Mouse (Mus musculus) liver, postnatal 0 days (tissue): Measurements from ENCODE around the gene Dpf3. TPM values are rescaled to one million over a fixed set of nuclear protein-coding genes. Genes with fewer than 3 reads are reported as not detected.

ENCODE experiments used
- ATAC-seq: fragments of 200-750 bp; cut with Nextera tagmentation; 2 replicates; pipeline ENCODE4 v1.8.0; 2017; ENCODE audit warnings: mild to moderate bottlenecking, moderate library complexity
- DNase-seq: peaks from one replicate; pipeline ENCODE4 v3.0.0-alpha.2; 2016
- H3K27ac ChIP-seq: fragments of 300-500 bp; sonication (generic); 2 replicates; pipeline ENCODE4 v1.5.1; 2014; ENCODE audit warnings: antibody characterized with exemption, moderate library complexity, mild to moderate bottlenecking, low read depth
- H3K27me3 ChIP-seq: fragments of 300-500 bp; sonication (generic); 2 replicates; pipeline ENCODE4 v1.6.1; 2014; ENCODE audit warnings: low read length, control low read depth, mixed read lengths; ENCODE audit not compliant: insufficient read depth
- H3K36me3 ChIP-seq: fragments of 300-500 bp; sonication (generic); replicated peaks from 2 replicates; pipeline ENCODE4 v1.6.1; 2014; ENCODE audit warnings: mild to moderate bottlenecking, control low read depth, low read length, moderate library complexity, mixed read lengths; ENCODE audit not compliant: insufficient read depth
- H3K4me1 ChIP-seq: fragments of 300-500 bp; sonication (generic); 2 replicates; pipeline ENCODE4 v1.6.1; 2014; ENCODE audit warnings: antibody characterized with exemption, mild to moderate bottlenecking, control low read depth; ENCODE audit not compliant: insufficient read depth
- H3K4me2 ChIP-seq: fragments of 300-500 bp; sonication (generic); 2 replicates; pipeline ENCODE4 v1.6.1; 2014; ENCODE audit warnings: low read depth, mild to moderate bottlenecking, low read length, moderate library complexity, mixed read lengths
- H3K4me3 ChIP-seq: fragments of 300-500 bp; sonication (generic); 2 replicates; pipeline ENCODE4 v1.5.1; 2014; ENCODE audit warnings: low read depth, low read length
- H3K9ac ChIP-seq: fragments of 300-500 bp; sonication (generic); replicated peaks from 2 replicates; pipeline ENCODE4 v1.6.1; 2014; ENCODE audit warnings: mild to moderate bottlenecking, moderate library complexity
- H3K9me3 ChIP-seq: fragments of 300-500 bp; sonication (generic); 2 replicates; pipeline ENCODE4 v1.6.1; 2016; ENCODE audit warnings: mild to moderate bottlenecking, control low read depth, low read length, mixed read lengths
- CTCF ChIP-seq: sonication (generic); IDR thresholded peaks from 2 replicates; pipeline ENCODE4 v1.5.1; 2016; ENCODE audit warnings: antibody characterized with exemption, low read depth
- EP300 ChIP-seq: IDR thresholded peaks from 2 replicates; pipeline ENCODE4 v1.6.1; 2016; ENCODE audit warnings: antibody characterized with exemption, low read depth, mild to moderate bottlenecking
- WGBS: fragments of 180-500 bp; shearing (Covaris S2); extraction: QIAGEN DNeasy Blood & Tissue Kit; methylation state at CpG from one replicate; pipeline ENCODE4 v1.1.7; 2014; ENCODE audit not compliant: insufficient replicate concordance; 5-methylcytosine and 5-hydroxymethylcytosine counted together
- polyA plus RNA-seq: library from polyadenylated mRNA; unstranded; fragments of >200 nt; fragmentation: Nextera tagmentation; extraction: Ambion mirVana; gene quantifications from 2 replicates; pipeline ENCODE4 v1.2.1, GENCODE M21; 2015

Gene Dpf3
- polyA plus RNA-seq, 1 experiment from 2014 or later = 7.5 TPM

DNA sequence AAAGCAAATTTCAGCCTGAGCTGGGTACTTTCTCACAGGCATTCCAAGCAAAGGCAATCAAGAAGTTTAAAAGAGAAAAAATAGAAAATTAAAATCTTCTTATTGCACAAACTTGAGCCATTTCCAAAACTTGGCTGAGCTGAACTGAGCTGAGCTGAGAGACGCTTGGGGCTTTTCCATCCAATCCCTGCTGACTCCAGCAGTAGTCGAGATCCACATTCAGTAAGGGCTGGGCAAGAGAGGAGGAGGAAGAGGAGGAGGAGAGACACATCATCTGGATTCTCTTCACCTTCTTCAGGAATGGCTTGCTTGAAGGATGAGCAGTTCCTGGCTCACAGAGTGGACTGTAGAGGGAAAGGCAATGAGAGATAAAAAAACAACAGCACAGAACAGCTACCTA is 227.0 kb downstream of the Dpf3 start:
- Histone ChIP-seq H3K9me3 (no peaks in the 10 kb centered on the region), H3K9ac (no peak overlapping the region), H3K4me2 (no peak overlapping the region), H3K27ac (no peak overlapping the region), H3K4me1 (no peaks in the 10 kb centered on the region), H3K36me3 (no peaks in the 10 kb centered on the region; the same call in 1 of the 2 replicates), H3K27me3 (no peaks in the 10 kb centered on the region), H3K4me3 (no peak overlapping the region)
- no peak for TF ChIP-seq EP300
- TF ChIP-seq CTCF = no peak
- WGBS = 83% methylated on average over 2 of the region's 2 CpGs
- ATAC-seq = no peak
- no peak for DNase-seq

DNA sequence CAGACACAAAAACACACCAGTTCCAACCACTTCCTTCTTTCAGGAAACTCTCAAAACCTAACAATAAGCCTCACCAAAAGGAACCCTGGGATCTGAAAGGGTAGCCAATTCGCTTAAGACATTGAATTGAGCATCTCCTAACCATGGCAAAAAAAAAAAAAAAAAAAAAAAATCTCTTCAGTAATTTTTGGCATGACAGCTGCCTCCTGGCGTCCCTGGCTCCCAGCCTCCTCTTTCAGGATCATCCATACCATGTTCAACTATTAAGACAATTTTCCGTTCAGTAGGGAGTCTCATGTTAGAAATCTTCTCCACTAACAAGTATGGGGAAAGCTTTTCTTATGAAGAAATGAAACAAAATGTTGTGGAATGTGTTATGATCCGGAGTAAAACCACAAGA is 233.1 kb downstream of the Dpf3 start:
- no peaks in the 10 kb centered on the region for H3K36me3 ChIP-seq
- no peaks in the 10 kb centered on the region for H3K27me3 ChIP-seq
- WGBS = 78% methylated on average over 4 of the region's 4 CpGs
- no peaks in the 10 kb centered on the region for H3K9me3 ChIP-seq
- H3K4me3 ChIP-seq = no peak overlapping the region
- no peak overlapping the region for H3K4me2 ChIP-seq
- DNase-seq = no peak
- no peak overlapping the region for H3K27ac ChIP-seq
- no peak for ATAC-seq
- H3K9ac ChIP-seq = no peak overlapping the region
- H3K4me1 ChIP-seq = no peaks in the 10 kb centered on the region
- TF ChIP-seq EP300 = no peak
- no peak for TF ChIP-seq CTCF

DNA sequence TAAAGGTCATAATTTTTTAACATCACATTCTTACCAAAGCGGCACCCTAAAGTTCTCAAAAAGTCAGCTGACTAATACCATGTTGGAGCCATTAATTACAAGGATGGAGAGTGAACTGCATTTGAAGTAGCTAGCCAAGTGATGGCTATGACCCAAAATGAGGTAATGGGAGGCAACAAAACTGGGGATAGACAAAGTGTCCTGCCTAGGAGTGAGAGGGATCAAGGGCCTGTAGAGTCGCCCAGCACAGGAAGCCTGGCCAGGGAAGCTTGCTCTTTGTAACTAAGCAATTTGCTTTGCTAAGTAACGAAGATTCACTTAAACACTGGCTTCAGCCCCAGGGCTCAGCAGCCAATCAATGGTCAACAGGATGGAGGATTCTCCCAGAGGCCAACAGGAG is 238.4 kb downstream of the Dpf3 start:
- Histone ChIP-seq H3K4me1 (peaks cover 4% of the 10 kb centered on the region; the same call in 1 of the 2 replicates), H3K36me3 (no peaks in the 10 kb centered on the region), H3K4me3 (no peak overlapping the region), H3K27me3 (no peaks in the 10 kb centered on the region), H3K27ac (no peak overlapping the region), H3K4me2 (no peak overlapping the region), H3K9me3 (no peaks in the 10 kb centered on the region), H3K9ac (no peak overlapping the region)
- 79% methylated on average over 3 of the region's 3 CpGs for WGBS
- TF ChIP-seq CTCF = no peak
- no peak for TF ChIP-seq EP300
- DNase-seq = no peak
- ATAC-seq = no peak

DNA sequence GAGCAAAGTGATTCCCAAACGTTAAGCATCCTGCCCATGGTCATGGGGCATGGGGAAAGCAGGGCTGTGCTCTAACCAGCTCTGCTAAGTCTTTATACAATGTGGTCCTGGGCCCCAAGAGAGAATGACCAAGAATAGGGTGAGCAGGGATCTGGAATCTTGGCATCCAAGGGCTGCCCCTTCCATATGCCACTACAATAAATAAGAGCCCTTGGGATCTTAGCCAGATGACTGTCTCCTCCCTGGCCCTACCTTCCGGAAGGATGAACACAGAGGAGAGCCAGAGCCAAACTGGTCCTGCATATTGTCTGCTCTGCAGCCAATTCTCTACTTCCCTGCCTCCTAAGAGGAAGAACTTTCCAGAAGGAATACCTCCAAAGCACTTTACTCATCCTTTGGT is 238.9 kb downstream of the Dpf3 start:
- H3K27me3 ChIP-seq = no peaks in the 10 kb centered on the region
- no peak for DNase-seq
- no peak for ATAC-seq
- no peak overlapping the region for H3K4me3 ChIP-seq
- H3K4me1 ChIP-seq = peaks cover 4% of the 10 kb centered on the region; the same call in 1 of the 2 replicates
- H3K4me2 ChIP-seq = no peak overlapping the region
- H3K9me3 ChIP-seq = no peaks in the 10 kb centered on the region
- H3K27ac ChIP-seq = no peak overlapping the region
- H3K36me3 ChIP-seq = no peaks in the 10 kb centered on the region
- no peak for TF ChIP-seq EP300
- no peak for TF ChIP-seq CTCF
- 63% methylated on average over 2 of the region's 2 CpGs for WGBS
- no peak overlapping the region for H3K9ac ChIP-seq

DNA sequence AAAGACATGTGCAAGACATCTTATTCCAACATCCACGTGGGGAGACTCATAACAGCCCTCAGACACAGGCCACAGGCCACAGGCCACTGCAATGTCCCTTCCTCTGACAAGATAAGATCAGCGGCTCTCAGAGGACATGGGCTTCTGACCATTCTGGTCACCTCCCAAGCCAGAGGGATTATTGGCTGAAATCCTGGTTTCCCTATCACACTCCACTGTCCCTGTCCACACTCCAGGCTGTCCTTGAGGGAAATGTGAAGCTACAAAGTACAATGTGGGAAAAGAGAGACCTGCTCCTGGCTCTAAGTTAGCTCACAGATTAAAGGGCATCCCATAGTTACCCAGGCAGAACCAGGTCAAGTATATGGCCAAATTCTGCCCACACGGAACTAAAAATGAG is 239.8 kb downstream of the Dpf3 start:
- no peak overlapping the region for H3K4me2 ChIP-seq
- no peak overlapping the region for H3K9ac ChIP-seq
- no peak overlapping the region for H3K27ac ChIP-seq
- H3K4me1 ChIP-seq = peaks cover 4% of the 10 kb centered on the region; the same call in 1 of the 2 replicates
- ATAC-seq (no peak), DNase-seq (no peak)
- TF ChIP-seq CTCF (no peak), EP300 (no peak)
- no peaks in the 10 kb centered on the region for H3K36me3 ChIP-seq
- no peaks in the 10 kb centered on the region for H3K27me3 ChIP-seq
- H3K9me3 ChIP-seq = no peaks in the 10 kb centered on the region
- WGBS = 58% methylated on average over 3 of the region's 3 CpGs
- no peak overlapping the region for H3K4me3 ChIP-seq

DNA sequence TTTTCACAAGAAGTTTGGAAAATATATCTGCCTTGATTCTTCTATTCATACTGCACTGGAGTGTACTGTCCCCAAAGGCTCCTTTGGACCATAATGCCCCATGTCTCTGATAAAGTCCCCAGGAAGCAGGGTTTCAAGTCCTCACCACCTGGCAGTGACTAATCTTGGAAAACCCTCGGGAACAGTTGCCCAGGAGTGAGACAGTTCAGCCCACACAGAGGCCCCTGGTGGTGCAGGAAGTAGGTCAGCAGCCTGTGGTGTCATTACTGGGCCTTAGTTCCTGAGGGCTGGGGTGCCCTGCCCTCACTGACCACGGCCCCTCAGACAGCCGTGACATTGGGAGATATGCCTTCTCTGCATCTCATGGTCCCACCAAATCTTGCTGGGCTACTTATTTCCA is 246.5 kb downstream of the Dpf3 start:
- no peak overlapping the region for H3K4me2 ChIP-seq
- ATAC-seq (no peak), DNase-seq (no peak)
- H3K27me3 ChIP-seq = no peaks in the 10 kb centered on the region
- no peaks in the 10 kb centered on the region for H3K4me1 ChIP-seq
- 30% methylated on average over 3 of the region's 3 CpGs for WGBS
- no peak overlapping the region for H3K27ac ChIP-seq
- no peaks in the 10 kb centered on the region for H3K9me3 ChIP-seq
- no peak overlapping the region for H3K4me3 ChIP-seq
- no peaks in the 10 kb centered on the region for H3K36me3 ChIP-seq
- H3K9ac ChIP-seq = no peak overlapping the region
- TF ChIP-seq EP300 (no peak), CTCF (no peak)

DNA sequence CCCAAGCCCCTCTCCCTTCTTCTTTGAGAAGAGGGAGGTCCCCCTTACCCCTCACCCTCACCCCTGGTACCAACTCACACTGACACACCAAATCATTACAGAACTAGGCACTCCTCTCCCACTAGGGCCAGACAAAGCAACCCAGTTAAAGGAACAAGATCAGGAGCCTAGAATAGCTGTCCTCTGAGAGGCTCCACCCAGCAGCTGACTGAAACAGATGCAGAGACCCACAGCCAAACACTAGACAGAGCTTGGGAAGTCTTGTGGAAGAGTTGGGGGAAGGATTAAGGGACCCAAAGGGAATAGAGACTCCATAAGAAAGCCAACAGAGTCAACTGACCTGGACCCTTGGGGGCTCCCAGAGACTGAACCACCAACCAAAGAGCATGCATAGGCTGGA is 246.9 kb downstream of the Dpf3 start:
- Histone ChIP-seq H3K27ac (no peak overlapping the region), H3K27me3 (no peaks in the 10 kb centered on the region), H3K4me2 (no peak overlapping the region), H3K9me3 (no peaks in the 10 kb centered on the region), H3K36me3 (no peaks in the 10 kb centered on the region), H3K9ac (no peak overlapping the region), H3K4me3 (no peak overlapping the region), H3K4me1 (no peaks in the 10 kb centered on the region)
- DNase-seq = no peak
- no peak for ATAC-seq
- TF ChIP-seq EP300 = no peak
- TF ChIP-seq CTCF = no peak
